Mouse (Mus musculus) v-Abl transformed pro-B cells (cell line): ENCODE measurements around the gene Gjc2.

Experiments used
- in situ Hi-C, 2 experiments: fragments of 400-800 bp; cut with MboI; formaldehyde crosslinking; loops; one replicate each; pipeline ENCODE4 v1.15.1; 2025; ENCODE audit not compliant: unreplicated experiment in 2 of 2

Gjc2 gene

GRCm38 (mm10) chr11:59182864-59183331, at the start of gene Gjc2:
TSS of gene Gjc2 (minus strand) at chr11:59183213.
- in situ Hi-C loops = loop anchor here (5.0 to 10.0 kb wide), 3 partner anchors 81 to 218 kb away; no protein-coding TSS in a partner anchor

GRCm38 (mm10) chr11:59232797-59233196, 49.8 kb upstream of the Gjc2 start:
- in situ Hi-C loops = loop anchor here in 1 of 2 experiments (5.0 kb wide), 1 partner anchor 65 kb away; no protein-coding TSS in a partner anchor

- in situ Hi-C loops = loop anchor here in 1 of 2 experiments (5.0 kb wide), 1 partner anchor 67 kb away; no protein-coding TSS in a partner anchor
Observed at GRCm38 (mm10) chr11:59230144-59230760, 47.2 kb upstream of the Gjc2 start.

- in situ Hi-C loops = no loop called here
Observed at GRCm38 (mm10) chr11:59228122-59228953, 45.3 kb upstream of the Gjc2 start, which contains the start of gene Arf1. TSS of gene Arf1 (minus strand) at chr11:59228270.

- in situ Hi-C loops = no loop called here
Observed at GRCm38 (mm10) chr11:59227604-59228121, 44.6 kb upstream of the Gjc2 start.

GRCm38 (mm10) chr11:59226787-59227603, 44.0 kb upstream of the Gjc2 start:
- in situ Hi-C loops = no loop called here

GRCm38 (mm10) chr11:59226251-59226650, 43.2 kb upstream of the Gjc2 start:
- in situ Hi-C loops = no loop called here

- in situ Hi-C loops = no loop called here
Observed at GRCm38 (mm10) chr11:59225167-59225566, 42.2 kb upstream of the Gjc2 start.

GRCm38 (mm10) chr11:59224470-59224869, 41.5 kb upstream of the Gjc2 start:
- in situ Hi-C loops = loop anchor here in 1 of 2 experiments (25.0 kb wide), 1 partner anchor 912 kb away; the partner anchor contains the start of gene Zfp692

- in situ Hi-C loops = loop anchor here in 1 of 2 experiments (25.0 kb wide), 1 partner anchor 912 kb away; the partner anchor contains the start of gene Zfp692
Observed at GRCm38 (mm10) chr11:59224025-59224424, 41.0 kb upstream of the Gjc2 start.

- in situ Hi-C loops = loop anchor here in 1 of 2 experiments (25.0 kb wide), 1 partner anchor 910 kb away; the partner anchor contains the start of gene Zfp692
Observed at GRCm38 (mm10) chr11:59222306-59222705, 39.3 kb upstream of the Gjc2 start.

- in situ Hi-C loops = loop anchor here in 1 of 2 experiments (25.0 kb wide), 1 partner anchor 909 kb away; the partner anchor contains the start of gene Zfp692
Observed at GRCm38 (mm10) chr11:59221604-59222003, 38.6 kb upstream of the Gjc2 start.

- in situ Hi-C loops = loop anchor here in 1 of 2 experiments (25.0 kb wide), 1 partner anchor 907 kb away; the partner anchor contains the start of gene Zfp692
Observed at GRCm38 (mm10) chr11:59219064-59219463, 36.1 kb upstream of the Gjc2 start.

- in situ Hi-C loops = loop anchor here in 1 of 2 experiments (25.0 kb wide), 1 partner anchor 906 kb away; the partner anchor contains the start of gene Zfp692
Observed at GRCm38 (mm10) chr11:59218389-59218998, 35.5 kb upstream of the Gjc2 start.

GRCm38 (mm10) chr11:59216955-59217354, 33.9 kb upstream of the Gjc2 start:
- in situ Hi-C loops = loop anchor here in 1 of 2 experiments (25.0 kb wide), 1 partner anchor 905 kb away; the partner anchor contains the start of gene Zfp692

- in situ Hi-C loops = loop anchor here in 1 of 2 experiments (25.0 kb wide), 1 partner anchor 901 kb away; the partner anchor contains the start of gene Zfp692
Observed at GRCm38 (mm10) chr11:59212892-59213494, 30.0 kb upstream of the Gjc2 start.

- in situ Hi-C loops = loop anchor here in 1 of 2 experiments (25.0 kb wide), 1 partner anchor 900 kb away; the partner anchor contains the start of gene Zfp692
Observed at GRCm38 (mm10) chr11:59212320-59212719, 29.3 kb upstream of the Gjc2 start.

- in situ Hi-C loops = loop anchor here in 1 of 2 experiments (25.0 kb wide), 1 partner anchor 899 kb away; the partner anchor contains the start of gene Zfp692
Observed at GRCm38 (mm10) chr11:59211561-59211960, 28.5 kb upstream of the Gjc2 start.
